Mouse (Mus musculus): ENCODE measurements around the gene Lep. TPM values are rescaled to one million over a fixed set of nuclear protein-coding genes. Genes with fewer than 3 reads are reported as not detected.

Lep gene
- polyA plus RNA-seq (2011; ENCODE audit: insufficient read length, low read depth, missing spikeins), result not detected in 2 replicates

DNA sequence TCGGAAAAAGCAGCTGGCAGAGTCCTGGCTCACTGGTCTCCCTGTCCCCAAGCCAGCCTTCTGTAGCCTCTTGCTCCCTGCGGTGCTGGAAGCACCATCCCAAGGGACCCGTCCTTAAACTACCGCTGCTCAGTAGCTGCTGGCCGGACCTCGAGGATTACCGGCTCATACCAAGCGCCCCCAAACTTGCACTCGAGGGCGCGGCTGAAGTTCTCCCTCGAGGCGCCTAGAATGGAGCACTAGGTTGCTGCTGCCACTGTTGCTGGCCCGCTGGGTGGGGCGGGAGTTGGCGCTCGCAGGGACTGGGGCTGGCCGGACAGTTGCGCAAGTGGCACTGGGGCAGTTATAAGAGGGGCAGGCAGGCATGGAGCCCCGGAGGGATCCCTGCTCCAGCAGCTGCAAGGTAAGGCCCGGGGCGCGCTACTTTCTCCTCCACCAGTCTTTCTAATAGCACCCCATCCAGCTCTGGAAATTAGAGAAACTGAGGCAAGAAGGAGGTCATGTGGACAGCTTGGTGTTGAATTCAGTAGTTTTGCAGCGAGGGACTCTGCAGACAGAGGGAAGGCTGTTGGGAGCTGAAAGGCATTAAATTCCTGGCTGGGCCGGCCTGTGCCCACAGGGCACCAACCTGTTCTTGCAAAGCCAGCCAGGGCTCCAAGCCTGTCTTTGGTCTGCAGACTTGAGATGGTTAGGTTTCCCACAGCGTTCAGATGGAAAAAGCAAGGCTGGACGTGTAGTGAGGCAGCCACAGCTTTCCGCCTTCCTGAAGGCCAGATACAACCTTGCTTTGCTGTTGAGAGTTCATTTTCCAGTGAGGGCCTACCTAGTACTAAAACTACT, at the start of gene Lep:
TSS of gene Lep (plus strand) at position 375 of the 840 bp plus-strand sequence.
- H3K27ac ChIP-seq (ENCODE audit: insufficient read depth, low read length), result no peak within 1 kb of the TSS
- no peak within 1 kb of the TSS for H3K4me3 ChIP-seq (ENCODE audit: insufficient read depth, low read length)
- TF ChIP-seq POLR2A (IDR thresholded peaks at IDR 0.05; ENCODE audit: low read depth, low read length) (no peak), CTCF (IDR thresholded peaks at IDR 0.05; ENCODE audit: borderline replicate concordance, insufficient read depth, low read length) (no peak)

GRCm38 (mm10) chr6:29011651-29012050, 48.4 kb upstream of the Lep start:
- TF ChIP-seq CTCF (IDR thresholded peaks at IDR 0.05; ENCODE audit: borderline replicate concordance, insufficient read depth, low read length), result no peak
- TF ChIP-seq POLR2A (IDR thresholded peaks at IDR 0.05; ENCODE audit: low read depth, low read length), result no peak
- H3K4me1 ChIP-seq (ENCODE audit: control insufficient read depth, insufficient read depth, low read length), result no peaks in the 10 kb centered on the region
- no peak overlapping the region for H3K27ac ChIP-seq (ENCODE audit: insufficient read depth, low read length)
- no peak overlapping the region for H3K4me3 ChIP-seq (ENCODE audit: insufficient read depth, low read length)

More for the DNA sequence above, at the start of gene Lep:
- H3K4me1 ChIP-seq (ENCODE audit: control insufficient read depth, insufficient read depth, low read length), result no peaks in the 10 kb centered on the region

- Histone ChIP-seq H3K4me3 (ENCODE audit: insufficient read depth, low read length) (no peak overlapping the region), H3K4me1 (ENCODE audit: control insufficient read depth, insufficient read depth, low read length) (no peaks in the 10 kb centered on the region), H3K27ac (ENCODE audit: insufficient read depth, low read length) (no peak overlapping the region)
- TF ChIP-seq CTCF (IDR thresholded peaks at IDR 0.05; ENCODE audit: borderline replicate concordance, insufficient read depth, low read length), result no peak
- no peak for TF ChIP-seq POLR2A (IDR thresholded peaks at IDR 0.05; ENCODE audit: low read depth, low read length)
Measured at GRCm38 (mm10) chr6:29013216-29013615, 46.8 kb upstream of the Lep start.

- no peaks in the 10 kb centered on the region for H3K4me1 ChIP-seq (ENCODE audit: control insufficient read depth, insufficient read depth, low read length)
- no peak overlapping the region for H3K4me3 ChIP-seq (ENCODE audit: insufficient read depth, low read length)
- TF ChIP-seq POLR2A (IDR thresholded peaks at IDR 0.05; ENCODE audit: low read depth, low read length), result no peak
- no peak for TF ChIP-seq CTCF (IDR thresholded peaks at IDR 0.05; ENCODE audit: borderline replicate concordance, insufficient read depth, low read length)
- H3K27ac ChIP-seq (ENCODE audit: insufficient read depth, low read length), result no peak overlapping the region
Measured at GRCm38 (mm10) chr6:29016891-29017412, 43.1 kb upstream of the Lep start.

GRCm38 (mm10) chr6:29019756-29020720, 40.0 kb upstream of the Lep start:
- no peak for TF ChIP-seq CTCF (IDR thresholded peaks at IDR 0.05; ENCODE audit: borderline replicate concordance, insufficient read depth, low read length)
- no peak for TF ChIP-seq POLR2A (IDR thresholded peaks at IDR 0.05; ENCODE audit: low read depth, low read length)
- Histone ChIP-seq H3K27ac (ENCODE audit: insufficient read depth, low read length) (no peak overlapping the region), H3K4me1 (ENCODE audit: control insufficient read depth, insufficient read depth, low read length) (no peaks in the 10 kb centered on the region), H3K4me3 (ENCODE audit: insufficient read depth, low read length) (no peak overlapping the region)

GRCm38 (mm10) chr6:29020937-29021336, 39.1 kb upstream of the Lep start:
- no peak overlapping the region for H3K27ac ChIP-seq (ENCODE audit: insufficient read depth, low read length)
- H3K4me3 ChIP-seq (ENCODE audit: insufficient read depth, low read length), result no peak overlapping the region
- no peaks in the 10 kb centered on the region for H3K4me1 ChIP-seq (ENCODE audit: control insufficient read depth, insufficient read depth, low read length)
- TF ChIP-seq POLR2A (IDR thresholded peaks at IDR 0.05; ENCODE audit: low read depth, low read length) (no peak), CTCF (IDR thresholded peaks at IDR 0.05; ENCODE audit: borderline replicate concordance, insufficient read depth, low read length) (no peak)

DNA sequence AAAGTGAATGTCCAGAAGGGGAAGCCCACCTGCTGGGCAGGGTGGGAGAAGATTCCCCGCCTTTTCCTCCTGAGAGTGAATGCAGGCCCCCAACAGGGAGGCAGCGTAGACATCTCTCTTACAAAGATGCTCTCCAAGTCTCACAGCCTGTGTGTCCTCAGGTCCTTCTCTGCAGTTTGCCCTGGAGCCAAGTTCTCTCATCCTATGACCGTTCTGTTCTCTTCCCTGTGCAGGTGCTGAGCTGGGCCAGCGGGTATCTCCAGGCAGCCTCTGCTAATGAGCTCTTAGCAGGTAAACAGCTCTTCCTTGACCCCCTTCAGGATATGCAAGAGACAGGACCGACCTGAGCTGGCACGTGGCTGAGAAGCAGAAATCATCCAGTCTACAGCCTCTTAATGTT, 38.5 kb upstream of the Lep start:
- Histone ChIP-seq H3K27ac (ENCODE audit: insufficient read depth, low read length) (no peak overlapping the region), H3K4me3 (ENCODE audit: insufficient read depth, low read length) (no peak overlapping the region), H3K4me1 (ENCODE audit: control insufficient read depth, insufficient read depth, low read length) (no peaks in the 10 kb centered on the region)
- TF ChIP-seq CTCF (IDR thresholded peaks at IDR 0.05; ENCODE audit: borderline replicate concordance, insufficient read depth, low read length) (no peak), POLR2A (IDR thresholded peaks at IDR 0.05; ENCODE audit: low read depth, low read length) (no peak)

- TF ChIP-seq POLR2A (IDR thresholded peaks at IDR 0.05; ENCODE audit: low read depth, low read length), result no peak
- no peak for TF ChIP-seq CTCF (IDR thresholded peaks at IDR 0.05; ENCODE audit: borderline replicate concordance, insufficient read depth, low read length)
- H3K4me3 ChIP-seq (ENCODE audit: insufficient read depth, low read length), result no peak overlapping the region
- H3K27ac ChIP-seq (ENCODE audit: insufficient read depth, low read length), result no peak overlapping the region
- no peaks in the 10 kb centered on the region for H3K4me1 ChIP-seq (ENCODE audit: control insufficient read depth, insufficient read depth, low read length)
Measured at GRCm38 (mm10) chr6:29022115-29022514, 37.9 kb upstream of the Lep start.

DNA sequence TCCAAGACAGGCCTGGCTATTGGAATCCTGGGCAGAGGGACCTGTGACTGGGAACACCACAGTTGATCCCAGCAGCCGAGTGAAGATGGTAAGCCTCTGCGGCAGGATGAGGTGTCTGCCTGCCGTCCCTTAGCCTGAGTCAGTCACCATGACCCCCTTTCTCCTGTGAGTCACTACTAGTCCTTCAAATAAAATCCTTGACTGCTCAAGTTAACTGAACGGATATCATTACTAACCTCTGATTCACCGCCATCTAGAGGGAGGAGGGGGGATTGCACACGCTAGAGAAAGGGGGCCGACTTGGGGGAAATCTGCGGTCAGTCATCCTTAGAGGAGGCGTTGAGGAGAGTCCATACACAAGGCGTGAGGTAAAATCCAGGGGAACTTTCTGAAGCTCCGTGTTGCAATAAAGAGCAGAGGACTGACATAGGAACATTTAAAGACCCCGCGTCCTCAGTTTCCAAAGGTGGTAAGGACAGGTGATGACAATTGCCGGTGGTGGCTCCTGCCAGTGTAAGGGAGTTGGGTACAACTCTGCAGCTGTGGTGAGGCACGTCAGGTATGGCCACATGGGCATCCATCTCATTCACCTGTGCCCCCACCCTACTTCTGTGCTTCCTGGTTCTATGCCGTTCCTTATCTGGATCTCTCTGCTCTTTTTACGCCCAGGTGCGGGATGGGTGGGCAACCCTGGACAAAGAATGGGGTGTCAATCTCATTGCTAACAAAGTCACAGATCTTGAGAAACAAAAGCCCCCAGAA, 36.6 kb upstream of the Lep start:
- Histone ChIP-seq H3K4me3 (ENCODE audit: insufficient read depth, low read length) (no peak overlapping the region), H3K27ac (ENCODE audit: insufficient read depth, low read length) (no peak overlapping the region), H3K4me1 (ENCODE audit: control insufficient read depth, insufficient read depth, low read length) (no peaks in the 10 kb centered on the region)
- TF ChIP-seq POLR2A (IDR thresholded peaks at IDR 0.05; ENCODE audit: low read depth, low read length) (no peak), CTCF (IDR thresholded peaks at IDR 0.05; ENCODE audit: borderline replicate concordance, insufficient read depth, low read length) (no peak)

All from embryonic fibroblast, embryonic 13.5 days (primary cell).